Mouse (Mus musculus) Muller cell, postnatal 12 days (primary cell): ENCODE measurements around the gene Rnf186.
"Not testable (repeated sequence)": the region's sequence is repeated elsewhere in the genome, so short reads cannot be mapped to it uniquely, and the experiment has no call there.

Experiments used
- DNase-seq: peaks from one replicate; pipeline ENCODE4 v3.0.0-alpha.2; 2015; ENCODE audit errors: inconsistent ontology term

The Rnf186 gene

GRCm38 (mm10) chr4:138972139-138972826 is 5.4 kb downstream of the Rnf186 start:
- peak; percentile 84 for DNase-seq

GRCm38 (mm10) chr4:138972827-138973718 is 6.2 kb downstream of the Rnf186 start, which contains the start of gene Tmco4:
Gene Tmco4 (plus strand): TSS chr4:138972888.
- DNase-seq: peak; percentile 85

DNA sequence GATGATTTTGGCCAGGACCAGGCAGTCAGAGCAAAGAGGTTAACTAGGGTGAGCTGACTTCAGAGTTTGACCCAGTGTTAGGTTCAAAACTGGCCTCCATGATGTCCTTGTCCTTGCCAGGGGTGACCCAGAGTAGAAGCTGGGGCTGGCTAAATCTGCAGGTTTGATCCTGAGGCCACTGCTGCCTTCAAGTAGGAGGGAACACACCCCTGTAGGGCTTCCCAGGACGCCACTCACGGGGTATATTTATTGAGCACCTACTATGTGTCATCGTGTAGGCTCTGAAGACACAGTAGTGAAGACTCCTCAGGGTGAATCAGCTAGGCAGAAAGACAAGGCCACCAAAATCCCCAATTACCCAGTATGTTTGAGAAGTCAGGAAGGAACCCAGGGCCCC is 6.8 kb downstream of the Rnf186 start:
- DNase-seq: no peak

DNA sequence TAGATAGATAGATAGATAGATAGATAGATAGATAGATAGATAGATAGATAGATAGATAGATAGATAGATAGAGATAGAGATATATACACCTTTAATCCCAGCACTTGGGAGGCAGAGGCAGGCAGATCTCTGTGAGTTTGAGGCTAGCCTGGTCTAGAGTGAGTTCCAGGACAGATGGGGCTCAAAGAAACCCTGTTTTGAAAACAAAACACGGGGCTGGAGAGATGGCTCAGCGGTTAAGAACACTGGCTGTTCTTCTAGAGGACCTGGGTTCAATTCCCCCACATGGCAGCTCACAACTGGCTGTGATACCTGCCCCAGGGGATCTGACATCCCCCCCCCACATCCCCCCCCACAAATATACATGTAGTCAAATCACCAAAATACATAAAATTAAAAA is 7.6 kb downstream of the Rnf186 start:
- DNase-seq: not testable (repeated sequence)

- DNase-seq: no peak
Observed at GRCm38 (mm10) chr4:138975194-138975593, 8.3 kb downstream of the Rnf186 start.

DNA sequence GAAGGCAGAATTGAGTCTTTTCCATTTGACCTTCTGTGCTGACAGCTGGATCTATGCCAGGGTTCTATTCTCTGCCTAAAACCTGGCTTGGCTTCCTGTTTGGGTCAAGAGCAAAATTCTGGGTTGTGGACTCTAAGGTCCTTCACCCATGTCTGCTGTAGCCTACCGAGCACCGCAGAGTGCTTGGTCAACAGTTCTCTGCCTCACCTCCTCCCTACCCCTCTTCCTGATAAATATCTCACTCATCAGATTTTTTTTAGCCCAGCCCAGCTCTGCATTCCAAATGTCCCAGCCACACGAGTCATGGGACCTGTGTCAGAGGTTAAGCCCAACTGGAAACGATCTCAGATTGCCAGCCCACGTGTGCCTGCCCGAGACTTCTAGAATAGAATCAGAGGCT is 9.1 kb downstream of the Rnf186 start:
- no peak for DNase-seq

DNA sequence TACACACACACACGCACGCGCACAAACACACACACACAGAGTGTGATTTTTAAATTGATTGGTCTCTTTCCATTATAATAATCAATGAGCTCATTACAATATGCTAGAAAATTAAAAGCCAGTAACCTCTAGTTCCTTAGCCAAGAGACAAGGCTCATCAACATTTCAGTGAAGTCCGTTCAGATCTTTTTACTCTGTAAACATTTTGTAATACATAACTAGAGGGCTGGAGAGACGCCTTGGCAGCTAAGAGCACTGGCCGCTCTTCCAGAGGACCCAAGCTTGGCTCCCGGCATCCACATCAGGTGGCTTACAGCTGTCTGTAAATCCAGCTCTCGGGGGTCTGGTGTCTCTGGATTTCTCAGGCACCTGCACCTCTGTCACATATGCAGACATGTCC is 13.1 kb downstream of the Rnf186 start:
- DNase-seq: no peak

- no peak for DNase-seq
Observed at GRCm38 (mm10) chr4:138980771-138981420, 14.0 kb downstream of the Rnf186 start.

- DNase-seq: no peak
Observed at GRCm38 (mm10) chr4:138983422-138983821, 16.5 kb downstream of the Rnf186 start.

DNA sequence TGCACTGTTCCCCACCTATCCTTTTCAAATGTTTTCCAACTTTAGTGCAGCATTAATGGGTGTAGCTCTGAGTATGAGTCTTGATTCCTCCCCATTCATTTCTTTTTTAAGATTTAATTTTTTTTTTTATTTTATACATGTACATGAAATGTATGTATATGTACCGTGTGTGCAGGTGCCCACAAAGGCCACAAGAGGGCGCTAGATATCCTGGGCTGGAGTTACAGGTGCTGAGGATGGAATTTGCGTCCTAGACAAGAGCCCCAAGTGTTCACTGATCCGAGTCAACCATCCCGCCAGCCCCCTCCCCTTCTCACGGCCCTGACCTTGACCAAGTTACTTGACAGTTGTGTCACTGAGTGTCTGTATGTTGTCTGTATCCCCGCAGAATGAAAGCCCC is 17.8 kb downstream of the Rnf186 start:
- no peak for DNase-seq

DNA sequence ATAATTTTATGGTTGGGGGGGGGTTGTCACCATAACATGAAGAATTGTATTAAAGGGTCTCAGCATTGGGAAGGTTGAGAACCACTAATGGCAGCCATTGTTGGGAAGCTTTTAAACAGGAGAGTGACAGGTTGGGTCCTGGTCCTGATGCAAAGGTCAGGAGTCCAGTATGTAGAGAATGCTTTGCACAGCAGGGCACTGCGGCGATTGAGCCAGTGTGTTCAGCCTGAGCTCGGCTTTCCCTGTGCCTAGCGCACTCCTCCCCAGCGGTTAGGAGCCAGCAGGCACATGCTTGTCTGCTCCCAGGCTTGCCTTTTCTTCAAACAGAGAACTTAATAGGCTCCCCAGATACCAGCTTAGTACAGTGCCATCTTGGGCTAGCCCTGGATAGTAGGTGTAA is 19.4 kb downstream of the Rnf186 start:
- no peak for DNase-seq

DNA sequence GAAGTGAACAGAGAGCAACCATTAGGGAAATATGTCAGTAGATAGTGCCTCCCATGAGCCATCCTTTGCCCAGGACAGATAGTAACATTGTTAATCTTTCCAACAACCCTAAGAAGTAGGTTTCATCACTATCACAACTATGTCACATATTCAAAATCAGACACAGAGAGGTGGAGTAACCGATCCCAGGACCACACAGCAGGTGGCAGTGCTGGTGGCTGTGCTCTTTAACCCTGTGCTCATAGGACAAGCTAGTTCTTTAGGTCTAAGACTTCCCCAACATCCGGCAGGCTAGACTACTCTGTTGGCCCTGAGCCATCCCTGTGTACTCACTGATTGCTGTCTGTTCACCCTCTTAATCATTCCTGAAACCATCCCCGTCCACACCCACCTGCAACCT is 27.5 kb downstream of the Rnf186 start:
- no peak for DNase-seq

- no peak for DNase-seq
Observed at GRCm38 (mm10) chr4:138996410-138996809, 29.5 kb downstream of the Rnf186 start.

GRCm38 (mm10) chr4:138997121-138997520 is 30.2 kb downstream of the Rnf186 start:
- no peak for DNase-seq

DNA sequence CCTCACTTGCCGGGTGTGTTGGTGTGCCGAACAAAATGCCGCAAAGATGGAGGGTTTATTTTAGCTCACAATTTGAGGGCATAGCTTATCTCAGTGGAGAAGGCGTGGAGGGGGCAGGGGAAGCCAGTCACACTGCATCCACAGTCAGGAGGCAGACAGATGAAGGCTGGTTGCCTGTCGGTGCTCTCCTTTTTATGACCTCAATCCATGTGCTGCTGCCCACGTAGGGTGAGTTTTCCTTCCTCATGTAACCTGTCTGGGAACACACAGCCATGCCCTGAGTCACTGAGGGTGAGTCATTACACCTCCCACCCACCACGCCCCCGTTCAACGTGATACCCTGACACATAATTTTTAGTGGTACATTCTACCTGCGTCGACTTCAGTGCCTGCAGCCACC is 31.7 kb downstream of the Rnf186 start:
- DNase-seq: no peak

- no peak for DNase-seq
Observed at GRCm38 (mm10) chr4:139001026-139001425, 34.1 kb downstream of the Rnf186 start.

DNA sequence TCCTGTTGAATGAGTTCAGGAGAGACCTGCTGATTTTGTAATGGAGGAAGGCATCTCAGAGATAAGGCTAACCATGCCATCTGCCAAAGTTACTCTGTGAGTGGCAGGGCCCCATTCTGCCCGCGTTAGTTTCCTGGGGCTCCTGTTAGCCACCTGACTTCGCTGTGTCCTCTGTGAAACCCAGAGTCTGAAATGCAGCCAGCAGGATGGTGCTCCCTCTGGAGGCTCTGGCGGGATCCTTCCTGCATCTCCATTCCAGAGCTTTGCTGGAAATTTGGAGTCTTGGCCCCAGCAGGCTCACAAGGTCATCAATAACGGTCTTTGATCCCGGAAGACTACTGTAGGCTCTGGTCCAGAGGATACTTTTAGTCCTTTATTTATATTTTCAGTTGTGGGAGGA is 34.5 kb downstream of the Rnf186 start:
- DNase-seq: no peak

- no peak for DNase-seq
Observed at GRCm38 (mm10) chr4:139004067-139004466, 37.2 kb downstream of the Rnf186 start.

DNA sequence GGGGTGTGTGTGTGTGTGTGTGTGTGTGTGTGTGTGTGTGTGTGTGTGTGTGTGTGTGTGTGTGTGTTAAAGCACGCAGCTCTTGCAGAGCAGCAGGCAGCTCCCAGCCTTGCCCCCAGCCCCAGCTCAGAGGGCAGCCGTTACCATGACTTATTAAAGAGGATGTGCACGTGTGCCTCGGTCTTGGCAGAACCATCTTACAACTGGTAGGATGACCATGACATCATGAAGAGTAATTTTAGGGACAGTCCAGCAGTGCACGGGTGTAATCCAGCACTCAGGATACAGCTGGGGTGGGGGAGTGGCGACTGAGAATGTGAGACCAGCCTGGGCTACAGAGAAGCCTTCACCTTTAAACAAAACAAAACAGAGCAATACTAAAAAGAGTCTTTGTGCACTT is 38.3 kb downstream of the Rnf186 start:
- DNase-seq: no peak

DNA sequence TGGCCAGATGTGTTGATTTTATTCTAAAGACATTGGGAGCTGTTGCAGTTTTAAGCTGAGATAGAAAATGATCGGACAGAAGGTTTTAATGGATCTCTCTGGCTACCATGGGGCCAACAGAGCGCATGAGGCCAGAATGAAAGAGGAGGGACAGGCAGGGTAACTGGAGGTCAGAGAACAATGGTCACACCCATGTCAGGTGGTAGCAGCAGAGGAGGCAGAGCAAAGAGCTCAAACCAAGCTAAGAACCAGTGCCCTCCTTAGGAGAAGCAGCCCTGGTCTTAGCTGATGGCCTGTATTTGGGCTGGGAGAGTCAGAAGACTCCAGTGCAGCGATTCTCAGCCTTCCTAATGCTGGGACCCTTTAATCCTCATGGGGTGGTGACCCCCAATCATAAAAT is 40.4 kb downstream of the Rnf186 start:
- no peak for DNase-seq

GRCm38 (mm10) chr4:139007981-139008536 is 41.1 kb downstream of the Rnf186 start:
- DNase-seq: no peak

DNA sequence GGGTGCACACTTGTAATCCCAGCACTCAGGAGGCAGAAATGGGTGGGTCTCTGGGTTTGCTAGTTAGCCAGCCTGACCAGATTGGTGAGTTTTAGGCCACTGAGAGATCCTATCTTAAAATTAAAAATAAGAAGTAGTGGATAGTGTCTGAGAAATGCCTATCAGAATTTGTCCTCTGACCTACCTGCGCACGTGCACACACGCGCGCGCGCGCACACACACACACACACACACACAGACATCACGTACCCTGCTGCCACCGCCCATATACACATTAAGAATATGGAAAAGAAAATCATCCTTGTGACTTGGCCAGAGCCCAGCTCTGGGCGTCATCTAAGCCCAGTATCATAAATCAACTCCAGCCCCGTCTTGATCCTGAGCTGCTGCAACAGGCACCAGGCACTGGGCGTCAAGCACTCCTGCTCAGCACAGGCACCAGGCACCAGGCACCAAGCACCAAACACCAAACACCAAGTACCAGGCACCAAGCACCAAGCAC is 44.3 kb downstream of the Rnf186 start:
- no peak for DNase-seq
